Mouse (Mus musculus) adrenal gland, adult 10 weeks (tissue): ENCODE measurements around the gene Klk1b5. TPM values are rescaled to one million over a fixed set of nuclear protein-coding genes. Genes with fewer than 3 reads are reported as not detected.

ENCODE experiments used
- polyA plus RNA-seq: library from polyadenylated mRNA; stranded (reverse); fragments of 350-450 nt; fragmentation: Illumina TruSeq; extraction: RNeasy Lipid Tissue Mini Kit (QIAGEN cat#74804); gene quantifications from one replicate; pipeline ENCODE4 v1.2.3, GENCODE M21; 2014; ENCODE audit warnings: low read depth, low replicate concordance

Gene Klk1b5
- polyA plus RNA-seq = not detected

GRCm38 (mm10) chr7:44215645-44216044, at the start of gene Klk1b5:
Gene Klk1b5 (plus strand): TSS chr7:44215945.

GRCm38 (mm10) chr7:44187936-44188335, 27.8 kb upstream of the Klk1b5 start, which contains the start of gene Klk1b24:
Gene Klk1b24 (plus strand): TSS chr7:44188236.

GRCm38 (mm10) chr7:44197891-44198290, 17.9 kb upstream of the Klk1b5 start, which contains the start of gene Klk1b3:
Gene Klk1b3 (plus strand): TSS chr7:44198191.

GRCm38 (mm10) chr7:44207135-44207534, 8.6 kb upstream of the Klk1b5 start, which contains the start of gene Klk1b4:
Gene Klk1b4 (plus strand): TSS chr7:44207435.

GRCm38 (mm10) chr7:44225076-44225475, 9.3 kb downstream of the Klk1b5 start, which contains the start of gene Klk1:
Gene Klk1 (plus strand): TSS chr7:44225360.

GRCm38 (mm10) chr7:44235909-44236308, 20.2 kb downstream of the Klk1b5 start, which contains the start of gene Gm36864:
Gene Gm36864 (plus strand): TSS chr7:44236177.

GRCm38 (mm10) chr7:44246055-44246983, 30.6 kb downstream of the Klk1b5 start, which contains the start of the genes 1700028J19Rik and 2410002F23Rik:
Gene 1700028J19Rik (minus strand): TSS chr7:44246695.
Gene 2410002F23Rik (plus strand): TSS chr7:44246722.

GRCm38 (mm10) chr7:44257278-44257677, 41.5 kb downstream of the Klk1b5 start, which contains the start of gene Acp4:
Gene Acp4 (minus strand): TSS chr7:44257378.

GRCm38 (mm10) chr7:44261147-44261546, 45.4 kb downstream of the Klk1b5 start, which contains the start of gene Gm15517:
Gene Gm15517 (plus strand): TSS chr7:44261447.

Other genes starting within 250 kb of the Klk1b5 start
- gene Klk1b1, start 249.2 kb upstream of the Klk1b5 start, polyA plus RNA-seq = not detected
- gene Klk1b9, start 239.9 kb upstream of the Klk1b5 start, polyA plus RNA-seq = not detected
- gene Klk1b11, start 220.1 kb upstream of the Klk1b5 start, polyA plus RNA-seq = not detected
- gene Klk1b26, start 203.8 kb upstream of the Klk1b5 start, polyA plus RNA-seq = not detected
- not detected for gene Klk1b27, start 163.7 kb upstream of the Klk1b5 start, polyA plus RNA-seq
- gene Klk1b21, start 113.6 kb upstream of the Klk1b5 start, polyA plus RNA-seq = not detected
- not detected for gene Klk1b22, start 103.3 kb upstream of the Klk1b5 start, polyA plus RNA-seq
- gene Klk1b16, start 79.2 kb upstream of the Klk1b5 start, polyA plus RNA-seq = not detected
- gene Klk1b24, start 27.7 kb upstream of the Klk1b5 start, polyA plus RNA-seq = not detected
- not detected for gene Klk1b3, start 17.8 kb upstream of the Klk1b5 start, polyA plus RNA-seq
- not detected for gene Klk1b4, start 8.5 kb upstream of the Klk1b5 start, polyA plus RNA-seq
- gene Klk1, start 9.4 kb downstream of the Klk1b5 start, polyA plus RNA-seq = not detected
- gene Gm36864, start 20.2 kb downstream of the Klk1b5 start, polyA plus RNA-seq = not detected
- gene 1700028J19Rik, start 30.8 kb downstream of the Klk1b5 start, polyA plus RNA-seq = not detected
- 57.7 TPM for gene 2410002F23Rik, start 30.8 kb downstream of the Klk1b5 start, polyA plus RNA-seq
- not detected for gene Acp4, start 41.4 kb downstream of the Klk1b5 start, polyA plus RNA-seq
- gene Gm15517, start 45.5 kb downstream of the Klk1b5 start, polyA plus RNA-seq = not detected
- gene Clec11a, start 91.0 kb downstream of the Klk1b5 start, polyA plus RNA-seq = 3.7 TPM
- gene Shank1, start 94.3 kb downstream of the Klk1b5 start, polyA plus RNA-seq = 0.12 TPM
- gene Syt3, start 168.2 kb downstream of the Klk1b5 start, polyA plus RNA-seq = not detected
- gene 1700008O03Rik, start 169.9 kb downstream of the Klk1b5 start, polyA plus RNA-seq = not detected
- 0.35 TPM for gene Lrrc4b, start 213.1 kb downstream of the Klk1b5 start, polyA plus RNA-seq
- gene Aspdh, start 249.4 kb downstream of the Klk1b5 start, polyA plus RNA-seq = not detected